Mouse (Mus musculus): Measurements from ENCODE around the gene Polr2l.

DNA sequence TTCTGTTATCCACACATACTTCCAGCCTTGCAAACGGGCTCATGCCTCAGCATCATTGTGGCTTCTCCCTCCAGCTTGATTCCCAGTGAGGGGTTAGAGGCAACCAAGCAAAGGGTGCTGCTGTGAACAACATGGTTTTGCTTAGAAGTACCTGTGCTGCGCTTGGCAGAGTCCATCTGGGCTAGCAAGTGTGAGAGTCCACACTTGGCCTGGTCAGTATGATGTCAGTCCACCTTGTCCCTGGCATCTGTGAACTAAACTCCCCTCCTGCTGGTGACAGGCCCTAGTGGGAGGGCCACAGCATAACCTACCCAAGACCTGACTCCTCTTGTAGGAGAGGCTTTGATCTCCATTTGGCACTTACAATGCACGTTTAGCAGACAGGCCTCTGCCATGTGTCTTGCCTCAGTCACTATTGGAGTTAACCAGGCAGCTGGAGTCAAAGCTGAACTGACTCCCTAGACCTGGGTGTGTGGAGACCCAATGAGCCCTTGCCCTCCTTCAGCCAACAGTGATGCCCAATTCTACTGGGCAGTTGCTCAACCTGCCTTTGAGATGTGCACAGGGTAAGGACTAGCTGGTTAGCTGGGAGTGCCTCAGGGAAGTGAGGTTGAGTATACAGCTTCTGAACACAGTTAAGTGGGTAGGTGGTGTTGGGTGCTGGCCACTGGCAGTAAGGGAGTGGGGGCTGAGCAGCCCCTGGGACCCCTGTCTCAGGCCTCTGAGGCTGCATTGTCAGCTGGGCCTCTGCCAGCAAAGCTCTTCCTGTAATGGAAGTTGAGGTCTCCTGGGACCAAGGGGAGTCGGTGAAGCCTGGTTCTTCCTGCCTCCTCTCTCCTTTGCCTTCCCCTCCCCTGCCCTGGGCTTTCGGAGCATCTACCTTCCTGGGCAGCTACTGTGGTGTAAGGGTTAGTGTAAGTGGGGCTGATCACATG, 9.5 kb upstream of the Polr2l start:
- no peak for TF ChIP-seq CTCF (IDR thresholded peaks at IDR 0.05; ENCODE audit: insufficient read depth, low read depth, low read length)
- no peak for TF ChIP-seq POLR2A (IDR thresholded peaks at IDR 0.05; ENCODE audit: insufficient read depth, low read depth, low read length)

Measured in olfactory bulb, adult 2 months (tissue).